Mouse (Mus musculus) limb, embryonic 14.5 days (tissue): Measurements from ENCODE around the gene Gnptab. TPM values are rescaled to one million over a fixed set of nuclear protein-coding genes. Genes with fewer than 3 reads are reported as not detected.

ENCODE experiments used
- ATAC-seq: fragments of 200-750 bp; cut with Nextera tagmentation; 2 replicates; pipeline ENCODE4 v1.8.0; 2017; ENCODE audit warnings: low read depth, moderate number of reproducible peaks, moderate TSS enrichment; ENCODE audit not compliant: low FRiP score
- DNase-seq: peaks from one replicate; pipeline ENCODE4 v3.0.0-alpha.2; 2015; ENCODE audit warnings: low spot score
- H3K27ac ChIP-seq: fragments of 300-500 bp; sonication (generic); replicated peaks from 2 replicates; pipeline ENCODE4 v1.5.1; 2014; ENCODE audit warnings: low read depth, mild to moderate bottlenecking, low read length, moderate library complexity, mixed read lengths
- H3K27me3 ChIP-seq: fragments of 300-500 bp; sonication (generic); 2 replicates; pipeline ENCODE4 v1.6.1; 2014; ENCODE audit warnings: low read length, mixed read lengths; ENCODE audit not compliant: control insufficient read depth, insufficient read depth
- H3K36me3 ChIP-seq: fragments of 300-500 bp; sonication (generic); 2 replicates; pipeline ENCODE4 v1.6.1; 2014; ENCODE audit warnings: mild to moderate bottlenecking, low read length, moderate library complexity, mixed read lengths; ENCODE audit not compliant: control insufficient read depth, insufficient read depth
- H3K4me1 ChIP-seq: fragments of 300-500 bp; sonication (generic); 2 replicates; pipeline ENCODE4 v1.6.1; 2014; ENCODE audit warnings: antibody characterized with exemption, low read length, mixed read lengths; ENCODE audit not compliant: control insufficient read depth, insufficient read depth
- H3K4me2 ChIP-seq: fragments of 300-500 bp; sonication (generic); replicated peaks from 2 replicates; pipeline ENCODE4 v1.6.1; 2014; ENCODE audit warnings: low read depth, mild to moderate bottlenecking, low read length, moderate library complexity; ENCODE audit not compliant: severe bottlenecking
- H3K4me3 ChIP-seq: fragments of 300-500 bp; sonication (generic); replicated peaks from 2 replicates; pipeline ENCODE4 v1.5.1; 2014; ENCODE audit warnings: low read length
- H3K9ac ChIP-seq: fragments of 300-500 bp; sonication (generic); 2 replicates; pipeline ENCODE4 v1.6.1; 2014; ENCODE audit warnings: mild to moderate bottlenecking, low read depth, low read length, moderate library complexity; ENCODE audit not compliant: severe bottlenecking
- H3K9me3 ChIP-seq: fragments of 300-500 bp; sonication (generic); 2 replicates; pipeline ENCODE4 v1.6.1; 2016; ENCODE audit warnings: low read length; ENCODE audit not compliant: control insufficient read depth
- POLR2A ChIP-seq: fragments of 200-500 bp; IDR thresholded peaks from 2 replicates; pipeline ENCODE4 v1.8.0; 2012; ENCODE audit warnings: inconsistent platforms, mild to moderate bottlenecking, moderate library complexity, borderline replicate concordance; ENCODE audit not compliant: insufficient read depth, insufficient read length; ENCODE audit errors: extremely low read depth
- WGBS: fragments of 180-500 bp; shearing (Covaris S2); extraction: QIAGEN DNeasy Blood & Tissue Kit; methylation state at CpG from one replicate; pipeline ENCODE4 v1.1.7; 2014; 5-methylcytosine and 5-hydroxymethylcytosine counted together
- polyA plus RNA-seq, 2 experiments: library from polyadenylated mRNA; depleted of rRNA in 1 of 2; stranded (reverse) in 1 of 2; unstranded in 1 of 2; fragments of >200 nt; fragmentation: Nextera tagmentation in 1 of 2; extraction: Ambion mirVana in 1 of 2; gene quantifications; 2 replicates each; pipeline versions ENCODE4 v1.2.1 to v1.2.3; 2012 to 2014

Gene Gnptab
- polyA plus RNA-seq, 2 experiments: 8.9 to 19.7 TPM

DNA sequence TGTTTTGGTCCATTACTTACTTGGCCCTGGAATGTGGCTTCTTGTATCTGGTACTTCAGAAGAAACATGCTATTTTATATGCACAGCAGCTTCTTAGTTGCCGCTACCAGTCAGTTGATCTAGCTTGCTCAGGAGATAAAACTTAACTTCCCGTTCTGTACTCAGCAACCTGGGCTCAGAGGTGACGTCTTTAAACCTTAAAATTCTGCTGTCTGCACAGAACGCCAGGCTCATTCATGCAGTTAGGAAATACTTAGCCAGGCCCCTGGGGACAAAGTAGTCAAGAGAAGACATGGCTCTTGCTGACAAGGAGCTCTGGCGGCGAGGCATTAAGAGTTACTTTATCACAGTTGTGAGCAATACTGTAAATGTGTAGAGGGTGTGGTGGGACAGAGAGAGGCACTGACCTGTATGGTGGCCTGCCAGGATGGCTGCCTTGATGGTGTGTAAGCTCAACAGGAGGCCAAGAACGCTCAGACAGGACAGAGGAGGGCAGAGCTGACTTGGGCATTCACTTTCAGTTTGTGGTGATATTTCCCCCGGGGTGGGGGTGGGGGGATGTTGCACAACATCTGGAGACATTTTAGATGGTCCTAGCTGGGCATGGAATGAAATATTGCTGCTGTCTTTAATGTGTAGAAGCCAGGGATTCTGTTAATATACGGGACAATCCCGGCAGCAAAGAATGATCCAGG lies 11.3 kb downstream of the Gnptab start:
- Histone ChIP-seq H3K4me3 (no peak overlapping the region), H3K27me3 (no peaks in the 10 kb centered on the region), H3K9me3 (no peaks in the 10 kb centered on the region), H3K4me2 (no peak overlapping the region), H3K27ac (no peak overlapping the region), H3K4me1 (peaks cover 10% of the 10 kb centered on the region), H3K36me3 (no peaks in the 10 kb centered on the region), H3K9ac (no peak overlapping the region)
- ATAC-seq (no peak), DNase-seq (no peak)
- WGBS: 26% methylated on average over 10 of the region's 10 CpGs
- TF ChIP-seq POLR2A: no peak

DNA sequence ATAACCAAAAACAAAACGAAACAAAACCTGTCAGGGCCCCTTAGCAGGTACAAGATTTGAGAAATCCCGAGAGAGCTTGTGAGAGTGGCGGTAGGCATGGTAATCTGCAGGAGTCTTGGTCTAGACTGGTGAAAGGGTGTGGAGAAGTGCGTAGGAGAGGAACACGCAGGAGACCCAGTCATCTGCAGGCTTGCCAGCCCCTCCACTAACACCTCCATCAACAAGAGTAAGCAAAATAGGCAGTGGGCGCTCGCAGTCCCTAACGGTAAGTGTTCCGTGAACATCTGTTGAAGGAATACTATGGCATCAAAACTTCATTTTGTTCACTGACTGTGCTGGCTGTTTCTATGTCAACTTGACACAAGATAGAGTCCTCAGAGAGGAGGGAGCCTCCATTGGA lies 12.6 kb downstream of the Gnptab start:
- Histone ChIP-seq H3K36me3 (no peaks in the 10 kb centered on the region), H3K4me3 (no peak overlapping the region), H3K27me3 (no peaks in the 10 kb centered on the region), H3K9me3 (no peaks in the 10 kb centered on the region), H3K4me1 (peaks cover 10% of the 10 kb centered on the region), H3K9ac (no peak overlapping the region), H3K4me2 (no peak overlapping the region), H3K27ac (no peak overlapping the region)
- ATAC-seq (no peak), DNase-seq (no peak)
- WGBS: 91% methylated on average over 9 of the region's 9 CpGs
- TF ChIP-seq POLR2A: no peak

GRCm38 (mm10) chr10:88392181-88392847 lies 13.4 kb downstream of the Gnptab start:
- peaks cover 10% of the 10 kb centered on the region for H3K4me1 ChIP-seq
- H3K27me3 ChIP-seq: no peaks in the 10 kb centered on the region
- no peak overlapping the region for H3K4me3 ChIP-seq
- H3K9me3 ChIP-seq: no peaks in the 10 kb centered on the region
- no peak overlapping the region for H3K27ac ChIP-seq
- 77% methylated on average over 9 of the region's 9 CpGs for WGBS
- no peak overlapping the region for H3K9ac ChIP-seq
- DNase-seq (no peak), ATAC-seq (no peak)
- no peak for TF ChIP-seq POLR2A
- no peak overlapping the region for H3K4me2 ChIP-seq
- H3K36me3 ChIP-seq: no peaks in the 10 kb centered on the region

DNA sequence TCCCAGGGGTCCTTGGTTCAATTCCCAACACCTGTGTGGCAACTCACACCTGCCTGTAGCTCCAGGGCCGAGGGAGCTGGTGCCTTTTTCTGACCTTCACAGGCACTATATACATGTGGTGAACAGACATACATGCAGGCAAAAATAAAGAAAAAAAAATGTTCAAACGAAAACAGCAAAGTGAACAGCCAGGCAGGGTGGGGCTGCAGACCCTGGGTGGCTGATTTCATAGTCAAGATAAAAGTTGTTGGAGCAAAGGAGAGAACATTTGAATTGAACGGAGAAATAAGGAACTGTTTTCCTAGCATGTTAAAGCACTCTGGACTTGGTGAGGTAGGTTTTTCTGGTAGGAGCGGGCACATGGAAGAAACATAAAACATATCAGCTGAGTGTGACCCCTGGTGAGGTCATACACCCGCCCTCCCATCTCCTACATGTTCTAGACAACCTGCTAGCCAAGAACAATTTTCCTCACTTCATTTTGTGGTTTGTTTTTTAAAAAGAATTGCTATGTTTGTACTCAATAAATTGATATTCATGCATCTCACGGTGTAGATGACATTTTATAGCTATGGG lies 19.8 kb downstream of the Gnptab start:
- Histone ChIP-seq H3K9ac (no peak overlapping the region), H3K36me3 (no peaks in the 10 kb centered on the region; the same call in 1 of the 2 replicates), H3K27me3 (no peaks in the 10 kb centered on the region), H3K9me3 (no peaks in the 10 kb centered on the region), H3K4me3 (no peak overlapping the region), H3K4me1 (no peaks in the 10 kb centered on the region), H3K4me2 (no peak overlapping the region), H3K27ac (no peak overlapping the region)
- WGBS: 71% methylated on average over 6 of the region's 6 CpGs
- no peak for TF ChIP-seq POLR2A
- no peak for ATAC-seq
- no peak for DNase-seq

DNA sequence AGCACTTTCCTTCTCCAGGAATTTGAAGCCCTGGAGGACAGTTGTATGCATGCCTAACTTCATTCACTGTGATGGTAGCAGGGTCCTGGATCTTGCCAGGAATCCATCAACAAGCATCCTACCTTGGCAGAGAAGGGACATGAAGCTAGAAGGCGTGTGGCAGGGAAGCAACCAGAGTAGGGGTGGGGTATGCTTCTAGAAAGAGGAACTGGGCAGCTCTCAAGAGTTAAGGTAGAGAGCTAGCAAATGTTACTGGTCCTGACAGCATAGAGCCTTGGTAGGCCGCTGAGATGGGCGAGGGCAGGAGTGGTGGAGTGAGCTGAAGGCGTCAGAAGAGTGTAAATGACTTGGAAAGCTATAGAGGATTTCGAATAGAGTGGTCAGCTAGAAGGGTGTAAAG lies 20.3 kb downstream of the Gnptab start:
- H3K27ac ChIP-seq: no peak overlapping the region
- H3K9ac ChIP-seq: no peak overlapping the region
- no peak for ATAC-seq
- no peak overlapping the region for H3K4me2 ChIP-seq
- H3K9me3 ChIP-seq: no peaks in the 10 kb centered on the region
- DNase-seq: no peak
- no peak overlapping the region for H3K4me3 ChIP-seq
- no peak for TF ChIP-seq POLR2A
- 88% methylated on average over 5 of the region's 5 CpGs for WGBS
- no peaks in the 10 kb centered on the region for H3K4me1 ChIP-seq
- H3K36me3 ChIP-seq: no peaks in the 10 kb centered on the region; the same call in 1 of the 2 replicates
- no peaks in the 10 kb centered on the region for H3K27me3 ChIP-seq
